Comparison of ENCODE assay signal across 14 mouse cellular contexts in genomic region chr14:26662488-26662887, GRCm38 (mm10). TPM values are rescaled to one million over a fixed set of nuclear protein-coding genes. Genes with fewer than 3 reads are reported as not detected.
"Had no signal": no experiment of that assay in that cellular context is flagged by ENCODE, and none has a peak within 500 bp of the region (broad histone marks: within the 10 kb centered on the region; RNA-seq: fewer than 3 reads in every experiment).

No protein-coding gene starts in this region.

- DNase-seq: kidney, adult 2 months; kidney, postnatal 36 days; layer of hippocampus, adult 9-11 months; left cerebral cortex, postnatal 4 days; lung, adult 18-20 months; lung, postnatal 36 days; right cerebral cortex, postnatal 25 days; thymus, postnatal 36 days had no signal

- H3K4me3 ChIP-seq: limb, embryonic 13.5 days; midbrain, embryonic 12.5 days had no signal

- H3K4me2 ChIP-seq: limb, embryonic 13.5 days; midbrain, embryonic 12.5 days had no signal

- ATAC-seq: hindbrain, embryonic 16.5 days; inflammation-experienced regulatory T-cells, adult 6 months had no signal

- H3K27me3 ChIP-seq: limb, embryonic 13.5 days; midbrain, embryonic 12.5 days had no signal

- H3K9me3 ChIP-seq: limb, embryonic 13.5 days; midbrain, embryonic 12.5 days had no signal

- H3K9ac ChIP-seq: limb, embryonic 13.5 days; midbrain, embryonic 12.5 days had no signal

- H3K27ac ChIP-seq: kidney, postnatal 0 days; limb, embryonic 13.5 days; midbrain, embryonic 12.5 days had no signal

RNA-seq across cellular contexts. Expression of gene Dnah12, which starts 30.6 kb away (rescaled TPM):
- polyA plus RNA-seq: midbrain, embryonic 12.5 days; small intestine, adult 2 months had no signal
